Mouse (Mus musculus): Measurements from ENCODE around the gene Opa3. TPM values are rescaled to one million over a fixed set of nuclear protein-coding genes. Genes with fewer than 3 reads are reported as not detected.

Gene Opa3
- polyA plus RNA-seq (2015; fragmentation: Nextera tagmentation; extraction: Ambion mirVana), result 39.9 and 41.5 TPM in 2 replicates

DNA sequence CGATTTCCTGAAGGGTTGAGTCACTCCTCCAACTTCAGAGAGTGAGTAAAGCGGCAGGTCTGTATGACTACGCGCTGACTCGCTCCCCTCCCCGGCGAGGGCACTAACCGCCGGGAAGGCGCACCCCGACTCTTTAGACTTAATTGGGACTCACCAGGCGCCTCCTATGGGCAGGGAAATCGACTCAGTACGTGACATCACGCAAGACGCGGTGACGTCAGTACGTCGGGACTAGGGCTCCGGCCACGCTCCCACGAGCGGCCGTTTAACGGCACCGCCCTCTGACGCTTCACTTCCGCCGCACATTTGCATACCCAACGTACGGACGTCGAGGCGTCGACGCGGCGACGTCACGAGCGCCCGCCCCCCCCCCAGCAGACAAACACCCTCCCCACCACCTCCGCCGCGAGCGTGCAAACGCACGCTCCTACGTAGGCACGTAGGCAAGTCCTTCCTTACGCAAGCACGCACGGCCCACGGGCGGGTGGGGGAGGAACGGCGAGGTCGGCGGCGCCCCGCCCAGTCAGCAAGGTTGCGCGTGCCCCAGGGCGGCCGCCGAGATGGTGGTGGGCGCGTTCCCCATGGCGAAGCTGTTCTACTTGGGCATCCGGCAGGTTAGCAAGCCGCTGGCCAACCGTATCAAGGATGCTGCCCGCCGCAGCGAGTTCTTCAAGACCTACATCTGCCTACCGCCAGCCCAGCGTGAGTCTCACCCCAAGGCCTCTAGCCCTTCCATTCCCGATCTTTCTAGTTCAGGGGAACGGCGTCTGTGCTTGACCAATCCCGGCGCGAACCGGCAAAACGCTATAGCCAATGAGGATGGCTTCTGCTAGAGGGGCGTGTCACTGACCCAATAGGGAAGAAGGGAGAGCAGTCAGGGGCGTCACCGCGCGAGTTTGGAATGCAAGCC, at the start of gene Opa3:
Gene Opa3, plus strand, starts transcription at position 452 of the 910 bp plus-strand sequence.
- peak; percentile 94 for ATAC-seq
- WGBS, result under 1% methylated on average over 83 of the region's 91 CpGs
- Histone ChIP-seq H3K9me3 (ENCODE audit: control insufficient read depth, low read length) (no peaks in the 10 kb centered on the region), H3K4me2 (ENCODE audit: low read length) (peak within 1 kb of the TSS; percentile 91), H3K27me3 (replicated peaks; ENCODE audit: control insufficient read depth, insufficient read depth, low read length) (no peaks in the 10 kb centered on the region), H3K4me3 (ENCODE audit: low read length) (peak within 1 kb of the TSS; percentile 56), H3K36me3 (ENCODE audit: control insufficient read depth, insufficient read depth, low read length) (no peaks in the 10 kb centered on the region; the same call in 1 of the 2 replicates), H3K27ac (ENCODE audit: low read depth, low read length) (peak within 1 kb of the TSS; percentile 98), H3K4me1 (ENCODE audit: control insufficient read depth, insufficient read depth, low read depth, low read length) (peaks cover 15% of the 10 kb centered on the region), H3K9ac (ENCODE audit: low read depth, low read length) (peak within 1 kb of the TSS; percentile 72)

DNA sequence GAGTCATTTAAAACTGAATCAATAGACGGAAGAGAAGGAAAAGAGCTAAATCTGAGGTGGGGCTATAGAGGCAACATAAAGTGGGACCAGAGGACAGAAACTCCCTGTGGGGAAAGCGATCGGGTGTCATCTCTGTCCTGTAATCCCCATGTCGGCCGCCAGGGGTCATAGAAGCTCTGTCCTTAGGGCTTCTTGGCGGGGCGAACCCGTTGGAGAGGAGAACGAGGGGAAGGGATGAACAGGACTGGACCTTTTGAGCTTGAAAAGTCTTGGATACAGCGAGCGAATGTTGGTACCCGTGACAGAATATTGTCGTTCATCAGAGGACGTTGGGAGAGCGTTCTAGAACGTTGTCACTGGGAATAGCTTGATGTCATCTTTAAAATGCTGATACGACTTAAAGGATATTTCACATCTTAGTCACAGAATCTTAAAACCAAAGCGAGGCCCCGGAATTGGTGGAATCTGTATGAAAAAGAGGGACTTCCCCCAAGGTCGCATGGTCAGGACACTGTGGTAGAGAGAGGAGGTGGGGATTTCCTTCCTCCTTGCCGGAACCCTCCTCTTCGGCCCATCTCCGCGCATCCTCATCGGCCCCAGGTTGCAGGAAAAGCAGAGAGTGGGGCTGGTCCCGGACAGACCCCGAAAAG, 49.6 kb upstream of the Opa3 start:
- no peak overlapping the region for H3K27ac ChIP-seq (ENCODE audit: low read depth, low read length)
- H3K27me3 ChIP-seq (replicated peaks; ENCODE audit: control insufficient read depth, insufficient read depth, low read length), result peaks cover 5% of the 10 kb centered on the region
- H3K36me3 ChIP-seq (ENCODE audit: control insufficient read depth, insufficient read depth, low read length), result no peaks in the 10 kb centered on the region; the same call in 1 of the 2 replicates
- peak overlapping the region; percentile 66 for H3K4me3 ChIP-seq (ENCODE audit: low read length)
- H3K9ac ChIP-seq (ENCODE audit: low read depth, low read length), result peak overlapping the region; percentile 56
- no peak for ATAC-seq
- WGBS, result 6% methylated on average over 26 of the region's 27 CpGs
- peak overlapping the region; percentile 81 for H3K4me2 ChIP-seq (ENCODE audit: low read length)
- no peaks in the 10 kb centered on the region for H3K9me3 ChIP-seq (ENCODE audit: control insufficient read depth, low read length)
- H3K4me1 ChIP-seq (ENCODE audit: control insufficient read depth, insufficient read depth, low read depth, low read length), result peaks cover 16% of the 10 kb centered on the region

DNA sequence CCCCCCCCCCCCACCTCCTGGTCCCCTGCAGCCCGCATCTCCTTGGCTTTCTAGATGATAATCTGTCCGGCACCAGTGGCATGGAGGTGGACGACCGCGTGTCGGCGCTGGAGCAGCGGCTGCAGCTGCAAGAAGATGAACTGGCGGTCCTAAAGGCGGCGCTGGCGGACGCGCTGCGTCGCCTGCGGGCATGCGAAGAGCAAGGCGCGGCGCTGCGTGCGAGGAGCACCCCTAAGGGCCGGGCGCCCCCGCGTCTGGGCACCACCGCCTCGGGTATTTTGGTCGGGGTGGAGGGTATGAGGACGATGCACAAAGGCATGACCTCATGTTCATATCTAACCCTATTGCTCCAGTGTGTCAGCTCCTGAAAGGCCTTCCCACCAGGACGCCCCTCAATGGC, 49.0 kb upstream of the Opa3 start:
- under 1% methylated on average over 32 of the region's 32 CpGs for WGBS
- peak overlapping the region; percentile 66 for H3K4me3 ChIP-seq (ENCODE audit: low read length)
- no peaks in the 10 kb centered on the region; the same call in 1 of the 2 replicates for H3K36me3 ChIP-seq (ENCODE audit: control insufficient read depth, insufficient read depth, low read length)
- ATAC-seq, result no peak
- H3K27ac ChIP-seq (ENCODE audit: low read depth, low read length), result no peak overlapping the region
- H3K27me3 ChIP-seq (replicated peaks; ENCODE audit: control insufficient read depth, insufficient read depth, low read length), result peaks cover 5% of the 10 kb centered on the region
- peak overlapping the region; percentile 81 for H3K4me2 ChIP-seq (ENCODE audit: low read length)
- H3K4me1 ChIP-seq (ENCODE audit: control insufficient read depth, insufficient read depth, low read depth, low read length), result peaks cover 16% of the 10 kb centered on the region
- peak overlapping the region; percentile 52 for H3K9ac ChIP-seq (ENCODE audit: low read depth, low read length)
- no peaks in the 10 kb centered on the region for H3K9me3 ChIP-seq (ENCODE audit: control insufficient read depth, low read length)

DNA sequence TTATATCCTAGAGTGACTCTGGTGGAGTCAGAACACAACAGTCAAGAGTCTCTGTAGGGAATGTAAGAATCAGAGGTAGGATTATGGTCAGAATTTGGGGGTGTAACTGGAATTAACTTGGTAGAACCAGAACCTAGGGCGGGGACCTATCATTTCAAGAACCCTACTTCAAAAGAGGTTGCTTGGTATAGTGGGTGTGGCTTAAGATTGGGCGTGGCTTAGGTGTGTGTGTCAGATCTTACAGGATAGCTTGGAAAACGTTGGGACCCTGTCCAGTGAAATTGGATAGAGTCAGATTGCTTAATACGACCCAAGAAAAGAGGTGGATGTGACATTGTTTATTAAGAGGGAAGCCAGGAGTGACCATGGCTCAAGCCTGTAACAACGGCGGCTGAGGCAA, 48.2 kb upstream of the Opa3 start:
- no peak overlapping the region; the same call in 1 of the 2 replicates for H3K4me3 ChIP-seq (ENCODE audit: low read length)
- H3K27me3 ChIP-seq (replicated peaks; ENCODE audit: control insufficient read depth, insufficient read depth, low read length), result peaks cover 5% of the 10 kb centered on the region
- H3K27ac ChIP-seq (ENCODE audit: low read depth, low read length), result no peak overlapping the region
- H3K4me2 ChIP-seq (ENCODE audit: low read length), result peak overlapping the region; percentile 81
- 43% methylated on average over 6 of the region's 6 CpGs for WGBS
- no peaks in the 10 kb centered on the region for H3K9me3 ChIP-seq (ENCODE audit: control insufficient read depth, low read length)
- no peak overlapping the region for H3K9ac ChIP-seq (ENCODE audit: low read depth, low read length)
- peaks cover 21% of the 10 kb centered on the region for H3K4me1 ChIP-seq (ENCODE audit: control insufficient read depth, insufficient read depth, low read depth, low read length)
- ATAC-seq, result no peak
- H3K36me3 ChIP-seq (ENCODE audit: control insufficient read depth, insufficient read depth, low read length), result no peaks in the 10 kb centered on the region; the same call in 1 of the 2 replicates

DNA sequence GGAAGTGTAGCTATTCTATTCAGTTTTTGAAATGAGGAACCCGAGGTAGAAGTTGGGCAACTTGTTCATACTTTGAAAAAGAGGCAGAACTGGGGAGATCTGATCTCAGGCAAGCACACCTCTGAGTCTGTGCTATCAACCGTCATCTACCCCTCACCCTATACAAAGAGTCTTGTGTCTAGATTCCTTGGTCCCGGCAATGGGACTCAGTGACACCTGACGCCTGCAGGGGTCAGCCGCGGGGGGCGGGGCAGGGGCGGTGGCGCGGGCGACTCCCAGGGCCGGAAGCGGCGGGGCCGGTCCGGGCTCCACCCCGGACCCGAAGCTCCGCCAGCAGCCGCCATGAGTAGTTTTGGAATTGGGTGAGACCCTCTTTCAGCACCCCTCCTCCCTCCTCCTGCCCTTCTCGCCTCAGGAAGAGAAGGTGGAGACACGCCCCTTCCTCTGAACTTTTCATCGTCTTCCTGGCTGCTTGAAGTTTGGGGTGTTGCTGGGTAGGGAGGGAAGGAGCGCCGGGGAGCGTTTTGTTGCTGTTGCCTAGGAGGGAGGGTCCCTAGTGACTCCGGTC, 47.2 kb upstream of the Opa3 start:
- no peak overlapping the region for H3K27ac ChIP-seq (ENCODE audit: low read depth, low read length)
- H3K4me3 ChIP-seq (ENCODE audit: low read length), result peak overlapping the region; percentile 35
- H3K9ac ChIP-seq (ENCODE audit: low read depth, low read length), result peak overlapping the region; percentile 38; the same call in 1 of the 2 replicates
- H3K27me3 ChIP-seq (replicated peaks; ENCODE audit: control insufficient read depth, insufficient read depth, low read length), result peaks cover 5% of the 10 kb centered on the region
- H3K9me3 ChIP-seq (ENCODE audit: control insufficient read depth, low read length), result no peaks in the 10 kb centered on the region
- ATAC-seq, result no peak
- H3K36me3 ChIP-seq (ENCODE audit: control insufficient read depth, insufficient read depth, low read length), result no peaks in the 10 kb centered on the region; the same call in 1 of the 2 replicates
- H3K4me1 ChIP-seq (ENCODE audit: control insufficient read depth, insufficient read depth, low read depth, low read length), result peaks cover 21% of the 10 kb centered on the region
- H3K4me2 ChIP-seq (ENCODE audit: low read length), result peak overlapping the region; percentile 49
- WGBS, result 2% methylated on average over 10 of the region's 27 CpGs

DNA sequence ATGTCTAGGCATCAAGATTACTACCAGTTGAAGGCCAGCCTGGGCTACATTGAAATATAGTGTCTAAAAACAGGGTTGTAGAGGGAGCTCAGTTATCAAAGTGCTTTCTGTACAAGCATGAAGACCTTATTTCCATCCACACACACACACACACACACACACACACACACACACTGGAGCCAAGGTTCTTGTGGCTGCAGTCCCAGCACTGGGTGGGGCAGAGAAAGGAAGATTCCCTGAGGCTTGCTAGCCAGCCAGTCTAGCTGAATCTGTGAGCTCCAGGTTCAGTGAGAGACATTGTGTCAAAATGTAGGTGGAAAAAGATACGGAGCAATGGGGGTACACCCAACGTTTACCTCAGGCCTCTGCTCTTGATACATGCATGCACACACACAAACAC, 43.9 kb upstream of the Opa3 start:
- Histone ChIP-seq H3K4me1 (ENCODE audit: control insufficient read depth, insufficient read depth, low read depth, low read length) (peaks cover 10% of the 10 kb centered on the region), H3K4me2 (ENCODE audit: low read length) (no peak overlapping the region), H3K9me3 (ENCODE audit: control insufficient read depth, low read length) (no peaks in the 10 kb centered on the region), H3K27ac (ENCODE audit: low read depth, low read length) (peak overlapping the region; percentile 46; the same call in 1 of the 2 replicates), H3K27me3 (replicated peaks; ENCODE audit: control insufficient read depth, insufficient read depth, low read length) (peaks cover 5% of the 10 kb centered on the region), H3K4me3 (ENCODE audit: low read length) (no peak overlapping the region), H3K9ac (ENCODE audit: low read depth, low read length) (peak overlapping the region; percentile 2; the same call in 1 of the 2 replicates), H3K36me3 (ENCODE audit: control insufficient read depth, insufficient read depth, low read length) (peaks cover 3% of the 10 kb centered on the region; the same call in 1 of the 2 replicates)
- ATAC-seq, result no peak
- 61% methylated on average over 2 of the region's 2 CpGs for WGBS

DNA sequence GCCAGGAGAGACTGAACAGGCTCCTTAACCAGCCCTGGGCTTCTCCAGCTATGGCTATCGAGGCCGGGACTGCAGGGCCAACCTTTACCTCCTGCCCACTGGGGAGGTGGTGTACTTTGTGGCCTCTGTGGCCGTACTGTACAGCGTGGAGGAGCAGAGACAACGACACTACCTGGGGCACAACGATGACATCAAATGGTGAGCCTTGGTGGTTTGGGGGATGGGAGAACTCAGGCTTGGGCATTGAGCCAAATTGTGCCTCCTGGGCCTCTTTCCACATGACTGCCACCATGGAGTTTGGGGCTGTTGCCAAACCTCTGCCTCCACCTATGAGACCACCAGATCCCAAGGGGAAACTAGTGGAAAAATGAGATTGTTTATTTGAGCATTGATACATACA, 43.4 kb upstream of the Opa3 start:
- H3K4me1 ChIP-seq (ENCODE audit: control insufficient read depth, insufficient read depth, low read depth, low read length), result peaks cover 5% of the 10 kb centered on the region
- H3K27me3 ChIP-seq (replicated peaks; ENCODE audit: control insufficient read depth, insufficient read depth, low read length), result peaks cover 4% of the 10 kb centered on the region
- no peak overlapping the region for H3K4me3 ChIP-seq (ENCODE audit: low read length)
- no peak overlapping the region for H3K4me2 ChIP-seq (ENCODE audit: low read length)
- H3K27ac ChIP-seq (ENCODE audit: low read depth, low read length), result peak overlapping the region; percentile 46
- peaks cover 3% of the 10 kb centered on the region; the same call in 1 of the 2 replicates for H3K36me3 ChIP-seq (ENCODE audit: control insufficient read depth, insufficient read depth, low read length)
- WGBS, result 37% methylated on average over 6 of the region's 6 CpGs
- H3K9ac ChIP-seq (ENCODE audit: low read depth, low read length), result peak overlapping the region; percentile 2; the same call in 1 of the 2 replicates
- no peak for ATAC-seq
- H3K9me3 ChIP-seq (ENCODE audit: control insufficient read depth, low read length), result no peaks in the 10 kb centered on the region

DNA sequence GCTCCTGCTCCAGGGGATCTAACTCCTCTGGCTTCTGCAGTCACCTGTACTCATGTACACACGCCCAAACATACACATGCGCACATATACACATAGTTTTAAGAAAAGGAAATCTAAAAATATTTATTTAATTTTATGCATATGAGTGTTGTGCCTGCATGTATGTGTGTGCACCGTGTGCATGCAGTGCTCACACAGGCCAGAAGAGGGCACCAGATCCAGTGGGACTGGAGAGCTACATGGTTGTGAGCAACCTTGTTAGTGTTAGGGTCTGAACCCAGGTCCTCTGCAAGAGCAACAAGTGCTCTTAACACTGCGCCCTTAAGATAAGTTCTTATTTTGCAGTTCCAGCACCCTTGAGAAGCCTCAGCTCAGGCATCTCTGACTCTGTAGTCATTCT, 33.5 kb upstream of the Opa3 start:
- Histone ChIP-seq H3K4me1 (ENCODE audit: control insufficient read depth, insufficient read depth, low read depth, low read length) (no peaks in the 10 kb centered on the region), H3K4me3 (ENCODE audit: low read length) (no peak overlapping the region), H3K27ac (ENCODE audit: low read depth, low read length) (no peak overlapping the region), H3K9me3 (ENCODE audit: control insufficient read depth, low read length) (0 out of 2 replicates have a peak, but pooled peaks cover 2% of the 10 kb centered on the region), H3K27me3 (replicated peaks; ENCODE audit: control insufficient read depth, insufficient read depth, low read length) (no peaks in the 10 kb centered on the region), H3K36me3 (ENCODE audit: control insufficient read depth, insufficient read depth, low read length) (peaks cover 46% of the 10 kb centered on the region), H3K4me2 (ENCODE audit: low read length) (no peak overlapping the region), H3K9ac (ENCODE audit: low read depth, low read length) (no peak overlapping the region)
- 99% methylated on average over 4 of the region's 4 CpGs for WGBS
- no peak for ATAC-seq

Measured in hindbrain, embryonic 16.5 days (tissue).